Mouse (Mus musculus): Measurements from ENCODE around the gene Nrbf2.

- TF ChIP-seq CTCF (IDR thresholded peaks at IDR 0.05; ENCODE audit: insufficient read depth, low read length) (no peak), POLR2A (IDR thresholded peaks at IDR 0.05; ENCODE audit: borderline replicate concordance, extremely low read depth, low read depth, low read length) (no peak)
These were observed 35.2 kb upstream of the Nrbf2 start for GRCm38 (mm10) chr10:67320207-67320859.

All from lung, adult 2 months (tissue).